Mouse (Mus musculus) ovary, adult 10 weeks (tissue): Measurements from ENCODE around the gene Olfr970. TPM values are rescaled to one million over a fixed set of nuclear protein-coding genes. Genes with fewer than 3 reads are reported as not detected.

Experiments used
- polyA plus RNA-seq: library from polyadenylated mRNA; stranded (reverse); fragments of 350-450 nt; fragmentation: Illumina TruSeq; extraction: RNeasy Lipid Tissue Mini Kit (QIAGEN cat#74804); gene quantifications from one replicate; pipeline ENCODE4 v1.2.3, GENCODE M21; 2014

Gene Olfr970
- not detected for polyA plus RNA-seq

GRCm38 (mm10) chr9:39808560-39808959, at the start of gene Olfr970:
Olfr970 (plus strand) TSS chr9:39808860.

GRCm38 (mm10) chr9:39783153-39783552, 25.5 kb upstream of the Olfr970 start, which contains the start of gene Olfr968:
Olfr968 (minus strand) TSS chr9:39783253.

GRCm38 (mm10) chr9:39790558-39790957, 18.1 kb upstream of the Olfr970 start, which contains the start of gene Olfr969:
Olfr969 (plus strand) TSS chr9:39790945.

GRCm38 (mm10) chr9:39836576-39836975, 27.9 kb downstream of the Olfr970 start, which contains the start of gene Olfr971:
Olfr971 (plus strand) TSS chr9:39836876.

GRCm38 (mm10) chr9:39866122-39866521, 57.5 kb downstream of the Olfr970 start, which contains the start of gene Olfr972:
Olfr972 (plus strand) TSS chr9:39866422.

Other genes with a start within 250 kb of the Olfr970 start
- gene Olfr959, start 233.3 kb upstream of the Olfr970 start, polyA plus RNA-seq: not detected
- gene AW551984, start 204.5 kb upstream of the Olfr970 start, polyA plus RNA-seq: 5.8 TPM
- not detected for gene Olfr148, start 198.2 kb upstream of the Olfr970 start, polyA plus RNA-seq
- gene Olfr960, start 187.5 kb upstream of the Olfr970 start, polyA plus RNA-seq: not detected
- not detected for gene Olfr961, start 163.8 kb upstream of the Olfr970 start, polyA plus RNA-seq
- not detected for gene Olfr963, start 141.7 kb upstream of the Olfr970 start, polyA plus RNA-seq
- not detected for gene Olfr149, start 101.7 kb upstream of the Olfr970 start, polyA plus RNA-seq
- gene Olfr965, start 97.5 kb upstream of the Olfr970 start, polyA plus RNA-seq: not detected
- gene Olfr150, start 77.9 kb upstream of the Olfr970 start, polyA plus RNA-seq: not detected
- not detected for gene Olfr967, start 62.6 kb upstream of the Olfr970 start, polyA plus RNA-seq
- gene Olfr968, start 25.6 kb upstream of the Olfr970 start, polyA plus RNA-seq: not detected
- gene Olfr969, start 17.9 kb upstream of the Olfr970 start, polyA plus RNA-seq: not detected
- gene Olfr971, start 28.0 kb downstream of the Olfr970 start, polyA plus RNA-seq: not detected
- gene Olfr972, start 57.6 kb downstream of the Olfr970 start, polyA plus RNA-seq: not detected
- not detected for gene Olfr229, start 98.5 kb downstream of the Olfr970 start, polyA plus RNA-seq
- gene Olfr974, start 128.6 kb downstream of the Olfr970 start, polyA plus RNA-seq: not detected
- not detected for gene Olfr975, start 143.2 kb downstream of the Olfr970 start, polyA plus RNA-seq
- 10.5 TPM for gene Olfr976, start 152.3 kb downstream of the Olfr970 start, polyA plus RNA-seq
- not detected for gene Olfr978, start 183.3 kb downstream of the Olfr970 start, polyA plus RNA-seq
- gene Olfr979, start 194.6 kb downstream of the Olfr970 start, polyA plus RNA-seq: not detected
- not detected for gene Olfr980, start 200.7 kb downstream of the Olfr970 start, polyA plus RNA-seq
- gene Olfr981, start 212.6 kb downstream of the Olfr970 start, polyA plus RNA-seq: not detected